ENCODE assay signal across 10 mouse cellular contexts in genomic region chr11:97680430-97680829, GRCm38 (mm10). TPM values are rescaled to one million over a fixed set of nuclear protein-coding genes. Genes with fewer than 3 reads are reported as not detected.
A peak's percentile ranks its signal among the peaks of the same experiment; 100 is the strongest.
DNase-seq lines count a peak whose midpoint lies in the region; ATAC-seq and TF ChIP-seq lines count a peak whose summit lies in the region.
"Had no signal": no experiment of that assay in that cellular context is flagged by ENCODE, and none has a peak within 500 bp of the region (broad histone marks: within the 10 kb centered on the region; RNA-seq: fewer than 3 reads in every experiment).

No protein-coding gene starts in this region.

- intact Hi-C loops in heart, postnatal 14 days (cut with DNase I), result no loop called here

- no peaks in the 10 kb centered on the region for H3K9me3 ChIP-seq in lung, embryonic 14.5 days (ENCODE audit: low read depth, low read length)
- H3K9me3 ChIP-seq: midbrain, embryonic 13.5 days had no signal

- no peaks in the 10 kb centered on the region for H3K27me3 ChIP-seq in lung, embryonic 14.5 days (ENCODE audit: insufficient read depth, low read length)

- DNase-seq in adrenal gland, postnatal 14 days, result peak; percentile 59
- no peak for DNase-seq in adrenal gland, postnatal 4 days (ENCODE audit: low spot score in 2 of 2)
- DNase-seq in heart, postnatal 14 days, result peak; percentile 52 to 60
- DNase-seq in heart, adult 9 months (ENCODE audit: low spot score in 2 of 2), result no peak
- DNase-seq in MN1 (ENCODE audit: low spot score), result peak; percentile 91
- DNase-seq in lung, embryonic 14.5 days, result peak; percentile 17
- DNase-seq in embryo, embryonic 10 days (ENCODE audit: low spot score), result no peak
- DNase-seq in thymus, postnatal 14 days, result no peak

- H3K4me1 ChIP-seq in lung, embryonic 14.5 days (ENCODE audit: insufficient read depth), result 0 out of 2 replicates have a peak, but pooled peaks cover 3% of the 10 kb centered on the region

- peaks cover 69% of the 10 kb centered on the region for H3K36me3 ChIP-seq in lung, embryonic 14.5 days (ENCODE audit: insufficient read depth)

- H3K9ac ChIP-seq in lung, embryonic 14.5 days, result peak overlapping the region; percentile 2; the same call in 1 of the 2 replicates
- H3K9ac ChIP-seq: midbrain, embryonic 13.5 days had no signal

- WGBS in lung, embryonic 14.5 days, result 76% methylated on average over 12 of the region's 12 CpGs

- H3K4me2 ChIP-seq in lung, embryonic 14.5 days, result no peak overlapping the region
- H3K4me2 ChIP-seq: midbrain, embryonic 13.5 days had no signal

- peak overlapping the region; percentile 69 for H3K27ac ChIP-seq in lung, embryonic 14.5 days (ENCODE audit: low read depth)
- H3K27ac ChIP-seq: midbrain, embryonic 13.5 days had no signal

- no peak overlapping the region for H3K4me3 ChIP-seq in lung, embryonic 14.5 days (ENCODE audit: low read depth, low read length)
- H3K4me3 ChIP-seq: midbrain, embryonic 13.5 days had no signal

- no peak for TF ChIP-seq CTCF in lung, embryonic 14.5 days (IDR thresholded peaks at IDR 0.05; ENCODE audit: low read depth)

- no peak for ATAC-seq in lung, embryonic 14.5 days (ENCODE audit: insufficient read depth)
- ATAC-seq: inflammation-experienced regulatory T-cells, adult 6 months; midbrain, embryonic 13.5 days had no signal

RNA-seq across cellular contexts. Expression of gene Cisd3, which starts 5.2 kb away (rescaled TPM):
- total RNA-seq in adrenal gland, postnatal 14 days (2021), result 277 and 297 TPM in 2 replicates
- total RNA-seq in adrenal gland, postnatal 4 days (2021), result 100 to 1,000 TPM; 105 to 109 TPM
- 100 to 1,000 TPM; 146 to 147 TPM for total RNA-seq in heart, postnatal 14 days (2021)
- 27.1 and 35.3 TPM in 2 replicates for polyA plus RNA-seq in lung, embryonic 14.5 days (2014; fragmentation: Nextera tagmentation; extraction: Ambion mirVana)

RNA-seq across cellular contexts. Expression of gene Mllt6, which starts 17.2 kb away (rescaled TPM):
- 37.0 and 45.2 TPM in 2 replicates for total RNA-seq in adrenal gland, postnatal 14 days (2021)
- 10 to 100 TPM; 49.0 to 59.7 TPM for total RNA-seq in adrenal gland, postnatal 4 days (2021)
- 10 to 100 TPM; 58.1 to 61.7 TPM for total RNA-seq in heart, postnatal 14 days (2021)
- polyA plus RNA-seq in lung, embryonic 14.5 days (2014; fragmentation: Nextera tagmentation; extraction: Ambion mirVana), result 5.2 TPM in 2 replicates

RNA-seq across cellular contexts. Expression of gene Pcgf2, which starts 19.9 kb away (rescaled TPM):
- total RNA-seq in adrenal gland, postnatal 14 days (2021), result 28.1 and 32.6 TPM in 2 replicates
- total RNA-seq in adrenal gland, postnatal 4 days (2021), result 10 to 100 TPM; 69.9 to 71.5 TPM
- total RNA-seq in heart, postnatal 14 days (2021), result 10 to 100 TPM; 11.1 to 12.9 TPM
- polyA plus RNA-seq in lung, embryonic 14.5 days (2014; fragmentation: Nextera tagmentation; extraction: Ambion mirVana), result 16.0 and 19.7 TPM in 2 replicates

RNA-seq across cellular contexts. Expression of gene Psmb3, which starts 22.8 kb away (rescaled TPM):
- 216 and 225 TPM in 2 replicates for total RNA-seq in adrenal gland, postnatal 14 days (2021)
- total RNA-seq in adrenal gland, postnatal 4 days (2021), result 100 to 1,000 TPM; 193 to 221 TPM
- 100 to 1,000 TPM; 161 to 169 TPM for total RNA-seq in heart, postnatal 14 days (2021)
- polyA plus RNA-seq in lung, embryonic 14.5 days (2014; fragmentation: Nextera tagmentation; extraction: Ambion mirVana), result 496 and 514 TPM in 2 replicates

RNA-seq across cellular contexts. Expression of gene Epop, which starts 50.9 kb away (rescaled TPM):
- 6.3 and 6.4 TPM in 2 replicates for total RNA-seq in adrenal gland, postnatal 14 days (2021)
- 1 to 10 TPM; 4.2 to 4.7 TPM for total RNA-seq in adrenal gland, postnatal 4 days (2021)
- total RNA-seq in heart, postnatal 14 days (2021), result 1 to 10 TPM in 1 of 2 experiments, under 1 TPM in 1; 0.93 to 1.2 TPM
- polyA plus RNA-seq in lung, embryonic 14.5 days (2014; fragmentation: Nextera tagmentation; extraction: Ambion mirVana), result 6.1 and 7.4 TPM in 2 replicates

Comparison
In these comparisons a context has a peak if more than half of its experiments do, and no peak if none do; other contexts are left out.
1. DNase-seq: peak in adrenal gland, postnatal 14 days (single experiment), heart, postnatal 14 days (2 of 2), MN1 (single experiment) and lung, embryonic 14.5 days (single experiment); none in adrenal gland, postnatal 4 days (0 of 2), heart, adult 9 months (0 of 2), embryo, embryonic 10 days (single experiment) and thymus, postnatal 14 days (single experiment).